32 mouse cellular contexts compared by ENCODE assay signal in genomic region chr8:10004115-10004514, GRCm38 (mm10). TPM values are rescaled to one million over a fixed set of nuclear protein-coding genes. Genes with fewer than 3 reads are reported as not detected.
"Had no signal": no experiment of that assay in that cellular context is flagged by ENCODE, and none has a peak within 500 bp of the region (broad histone marks: within the 10 kb centered on the region; RNA-seq: fewer than 3 reads in every experiment).

No protein-coding gene starts in this region.

- H3K9ac ChIP-seq: limb, embryonic 12.5 days; limb, embryonic 13.5 days; limb, embryonic 15.5 days; liver, embryonic 12.5 days; liver, embryonic 13.5 days; liver, embryonic 14.5 days; liver, embryonic 15.5 days; liver, postnatal 0 days; lung, embryonic 14.5 days; lung, embryonic 15.5 days; midbrain, embryonic 12.5 days; midbrain, embryonic 13.5 days; midbrain, embryonic 15.5 days had no signal

- H3K36me3 ChIP-seq: limb, embryonic 10.5 days; limb, embryonic 12.5 days; limb, embryonic 13.5 days; limb, embryonic 15.5 days; liver, embryonic 12.5 days; liver, embryonic 13.5 days; liver, embryonic 15.5 days; lung, embryonic 15.5 days; midbrain, embryonic 10.5 days; midbrain, embryonic 12.5 days; midbrain, embryonic 13.5 days; midbrain, embryonic 15.5 days had no signal

- H3K4me1 ChIP-seq: liver, embryonic 12.5 days; liver, embryonic 13.5 days; liver, embryonic 15.5 days; midbrain, embryonic 12.5 days had no signal

- ATAC-seq: liver, embryonic 12.5 days; liver, postnatal 0 days; lung, postnatal 0 days; midbrain, embryonic 13.5 days; midbrain, embryonic 15.5 days; midbrain, embryonic 16.5 days had no signal

- DNase-seq: left cerebral cortex, postnatal 4 days; liver; liver, embryonic 13.5 days; liver, postnatal 0 days; lung, adult 18-20 months; lung, adult 2 months; lung, embryonic 14.5 days; lung, postnatal 10 days; lung, postnatal 14 days; lung, postnatal 36 days; lung, postnatal 4 days; midbrain, embryonic 14.5 days had no signal

- H3K4me2 ChIP-seq: limb, embryonic 12.5 days; limb, embryonic 13.5 days; limb, embryonic 15.5 days; liver, embryonic 11.5 days; liver, embryonic 12.5 days; liver, embryonic 13.5 days; liver, embryonic 15.5 days; lung, embryonic 14.5 days; lung, embryonic 15.5 days; midbrain, embryonic 12.5 days; midbrain, embryonic 13.5 days; midbrain, embryonic 15.5 days had no signal

- H3K9me3 ChIP-seq: limb, embryonic 10.5 days; limb, embryonic 12.5 days; limb, embryonic 13.5 days; limb, embryonic 15.5 days; liver, embryonic 12.5 days; liver, embryonic 13.5 days; liver, embryonic 15.5 days; lung, embryonic 15.5 days; megakaryocyte, embryonic 14.5 days; midbrain, embryonic 10.5 days; midbrain, embryonic 12.5 days; midbrain, embryonic 13.5 days; midbrain, embryonic 15.5 days had no signal

- H3K27ac ChIP-seq: left cerebral cortex, adult 2 months; limb, embryonic 10.5 days; limb, embryonic 12.5 days; limb, embryonic 13.5 days; limb, embryonic 15.5 days; liver, embryonic 12.5 days; liver, embryonic 13.5 days; liver, embryonic 14.5 days; liver, embryonic 15.5 days; lung, embryonic 15.5 days; macrophage; midbrain, embryonic 10.5 days; midbrain, embryonic 12.5 days; midbrain, embryonic 13.5 days; midbrain, embryonic 15.5 days had no signal

- H3K27me3 ChIP-seq: limb, embryonic 15.5 days; lung, embryonic 15.5 days; midbrain, embryonic 15.5 days had no signal

- H3K4me3 ChIP-seq: left cerebral cortex, adult 2 months; limb, embryonic 10.5 days; limb, embryonic 12.5 days; limb, embryonic 13.5 days; limb, embryonic 15.5 days; liver, embryonic 12.5 days; liver, embryonic 13.5 days; liver, embryonic 15.5 days; lung, embryonic 15.5 days; megakaryocyte, embryonic 14.5 days; midbrain, embryonic 10.5 days; midbrain, embryonic 12.5 days; midbrain, embryonic 13.5 days; midbrain, embryonic 15.5 days; myocyte had no signal

RNA-seq across cellular contexts. Expression of gene Tnfsf13b, which starts 2.2 kb away (rescaled TPM):
- total RNA-seq: megakaryocyte-erythroid progenitor cell, adult 5-6 weeks had no signal
- polyA plus RNA-seq: limb, embryonic 10.5 days had no signal
